Mouse (Mus musculus) effector memory CD4-positive, alpha-beta T cell, adult 5 months (primary cell): ENCODE results near the gene Olfr1381. TPM values are rescaled to one million over a fixed set of nuclear protein-coding genes. Genes with fewer than 3 reads are reported as not detected.

ENCODE experiments used
- polyA plus RNA-seq: library from polyadenylated mRNA; unstranded; fragments of 100-300 nt; shearing (Covaris generic); gene quantifications from one replicate; pipeline ENCODE4 v1.2.1, GENCODE M21; 2017

Olfr1381 gene
- polyA plus RNA-seq = 0.12 TPM

DNA sequence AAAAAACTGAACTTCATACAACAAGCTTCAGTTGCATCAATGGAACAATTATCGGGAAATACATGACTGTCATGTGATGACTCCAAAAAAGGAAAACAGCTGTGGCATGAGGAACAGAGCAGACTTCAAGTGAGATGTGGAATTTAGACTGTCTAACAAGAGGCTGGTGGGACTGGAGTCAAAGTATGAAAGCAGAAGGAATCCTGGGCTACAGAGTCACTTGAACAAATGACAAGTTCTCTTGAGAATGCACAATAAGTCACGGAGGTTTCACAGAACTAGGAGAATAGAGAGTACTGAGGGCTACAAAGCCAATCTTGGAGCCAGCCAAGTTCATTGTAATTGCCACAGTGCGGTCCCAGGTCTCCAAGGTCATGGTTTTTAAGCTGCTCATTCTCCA lies at the start of gene Olfr1381:
Olfr1381 (plus strand) TSS at position 301 of the 400 bp plus-strand sequence.

DNA sequence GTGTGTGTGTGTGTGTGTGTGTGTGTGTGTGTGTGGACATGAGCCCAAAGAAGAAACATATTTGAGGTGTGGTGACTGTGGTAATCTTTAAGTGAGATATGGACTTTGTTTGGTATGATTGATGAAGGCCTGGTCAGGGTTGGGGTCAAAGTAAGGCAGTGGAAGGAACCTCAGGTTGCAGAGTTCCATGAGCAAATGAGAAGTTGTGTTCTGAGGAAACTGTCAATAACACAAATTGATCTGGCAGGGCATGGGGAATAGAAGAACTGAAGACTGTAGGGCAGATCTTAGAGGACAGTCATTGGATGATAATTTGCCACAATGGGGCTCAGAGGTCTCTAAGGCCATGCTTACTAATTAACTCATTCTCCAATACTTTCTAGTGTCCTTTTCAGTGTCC lies 23.9 kb upstream of the Olfr1381 start, which contains the start of gene Olfr1383:
Olfr1383 (plus strand) TSS at position 301 of the 400 bp plus-strand sequence.

DNA sequence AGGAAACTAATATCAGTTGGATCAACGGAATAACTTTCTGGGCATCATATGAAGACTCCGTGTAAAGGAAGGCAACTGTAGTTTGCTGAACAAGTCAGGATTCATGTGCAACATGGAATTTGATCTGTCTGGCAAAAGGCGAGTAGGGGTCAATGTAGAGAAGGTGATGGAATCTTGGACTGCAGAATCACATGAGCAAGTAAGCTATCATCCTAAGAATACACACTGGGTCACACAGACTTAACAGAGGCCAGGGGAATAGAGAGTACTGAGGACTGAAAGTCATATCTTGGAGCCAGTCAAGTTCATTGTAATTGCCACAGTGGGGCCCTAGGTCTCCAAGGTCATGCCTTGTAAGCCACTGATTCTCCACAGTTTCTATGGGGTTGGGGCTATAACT lies 15.3 kb upstream of the Olfr1381 start, which contains the start of gene Olfr1382:
Olfr1382 (plus strand) TSS at position 301 of the 400 bp plus-strand sequence.

DNA sequence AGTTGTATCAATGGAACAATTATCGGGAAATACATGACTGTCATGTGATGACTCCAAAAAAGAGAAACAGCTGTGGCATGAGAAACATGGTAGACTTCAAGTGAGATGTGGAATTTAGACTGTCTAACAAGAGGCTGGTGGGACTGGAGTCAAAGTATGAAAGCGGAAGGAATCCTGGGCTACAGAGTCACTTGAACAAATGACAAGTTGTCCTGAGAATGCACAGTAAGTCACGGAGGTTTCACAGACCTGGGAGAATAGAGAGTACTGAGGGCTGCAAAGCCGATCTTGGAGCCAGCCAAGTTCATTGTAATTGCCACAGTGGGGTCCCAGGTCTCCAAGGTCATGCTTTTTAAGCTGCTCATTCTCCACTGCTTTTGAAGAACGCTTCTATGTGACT lies 13.3 kb downstream of the Olfr1381 start, which contains the start of gene Olfr1380:
Olfr1380 (plus strand) TSS at position 301 of the 400 bp plus-strand sequence.

Other genes with a start within 250 kb of the Olfr1381 start
- not detected for gene Olfr10, start 238.7 kb upstream of the Olfr1381 start, polyA plus RNA-seq
- gene Olfr1391, start 220.7 kb upstream of the Olfr1381 start, polyA plus RNA-seq = not detected
- gene Olfr1390, start 208.3 kb upstream of the Olfr1381 start, polyA plus RNA-seq = not detected
- gene Olfr1389, start 120.4 kb upstream of the Olfr1381 start, polyA plus RNA-seq = not detected
- not detected for gene Olfr1388, start 106.8 kb upstream of the Olfr1381 start, polyA plus RNA-seq
- not detected for gene Olfr1387, start 88.1 kb upstream of the Olfr1381 start, polyA plus RNA-seq
- not detected for gene Olfr1386, start 78.4 kb upstream of the Olfr1381 start, polyA plus RNA-seq
- gene Olfr1385, start 54.4 kb upstream of the Olfr1381 start, polyA plus RNA-seq = 0.15 TPM
- not detected for gene Olfr1384, start 36.7 kb upstream of the Olfr1381 start, polyA plus RNA-seq
- not detected for gene Olfr1383, start 23.8 kb upstream of the Olfr1381 start, polyA plus RNA-seq
- not detected for gene Olfr1382, start 15.2 kb upstream of the Olfr1381 start, polyA plus RNA-seq
- not detected for gene Olfr1380, start 13.4 kb downstream of the Olfr1381 start, polyA plus RNA-seq
- not detected for gene Flt4, start 65.8 kb downstream of the Olfr1381 start, polyA plus RNA-seq
- gene Scgb3a1, start 120.2 kb downstream of the Olfr1381 start, polyA plus RNA-seq = not detected
- gene Cnot6, start 169.3 kb downstream of the Olfr1381 start, polyA plus RNA-seq = 69.3 TPM